Mouse (Mus musculus) CH12.LX (cell line): Measurements from ENCODE around the gene Tns3.

Experiments used
- BHLHE40 ChIP-seq: IDR thresholded peaks from 2 replicates; pipeline ENCODE4 v1.6.1; 2011; ENCODE audit warnings: mild to moderate bottlenecking, low read depth, low read length, improper control_type of control experiment
- CHD1 ChIP-seq: IDR thresholded peaks from 2 replicates; pipeline ENCODE4 v1.6.1; 2012; ENCODE audit warnings: low read depth, low read length, improper control_type of control experiment, inconsistent platforms
- E2F4 ChIP-seq: IDR thresholded peaks from 2 replicates; pipeline ENCODE4 v1.6.1; 2011; ENCODE audit warnings: low read depth, low read length, improper control_type of control experiment; ENCODE audit not compliant: insufficient replicate concordance
- MAX ChIP-seq: IDR thresholded peaks from 2 replicates; pipeline ENCODE4 v1.6.1; 2011; ENCODE audit warnings: low read length, improper control_type of control experiment
- POLR2A ChIP-seq: IDR thresholded peaks from 2 replicates; pipeline ENCODE4 v1.6.1; 2011; ENCODE audit warnings: low read depth, mild to moderate bottlenecking, improper control_type of control experiment, low read length
- TBP ChIP-seq: conservative IDR thresholded peaks from 2 replicates; pipeline ENCODE4 v1.6.1; 2011; ENCODE audit warnings: low read depth, low read length, improper control_type of control experiment

DNA sequence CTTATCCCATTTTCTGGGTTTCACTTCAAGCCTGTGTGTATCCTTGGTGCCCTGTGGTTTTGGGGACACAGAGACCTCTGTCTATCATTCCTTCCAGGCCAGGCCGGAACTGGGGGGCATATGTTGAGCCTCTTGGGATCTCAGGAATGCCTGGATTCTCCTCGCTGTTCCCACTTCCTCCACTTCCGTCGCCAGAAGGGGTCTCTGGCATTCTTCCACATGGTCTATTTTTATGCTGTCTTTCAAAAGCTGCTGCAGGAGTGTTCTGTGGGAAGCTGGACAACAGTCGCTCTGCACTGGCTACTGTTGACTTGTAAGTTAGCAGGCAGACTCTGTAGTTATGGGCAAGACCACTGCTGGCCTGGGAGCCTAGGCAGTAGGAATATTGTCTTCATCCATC, 206.4 kb downstream of the Tns3 start:
- TF ChIP-seq BHLHE40 (no peak), E2F4 (no peak), POLR2A (no peak), TBP (no peak), CHD1 (no peak), MAX (no peak)
